Mouse (Mus musculus) ovary, postnatal 14 days (tissue): ENCODE measurements around the gene Abcg5.
A peak's percentile ranks its signal among the peaks of the same experiment; 100 is the strongest.

Experiments
- DNase-seq: peaks from one replicate; pipeline ENCODE4 v3.0.0; 2022; ENCODE audit warnings: low spot score

The Abcg5 gene

GRCm38 (mm10) chr17:84682734-84683717 lies at the start of gene Abcg5:
TSS of gene Abcg5 (minus strand) at chr17:84683011.
- no peak for DNase-seq

- no peak for DNase-seq
Measured at GRCm38 (mm10) chr17:84732612-84733011, 49.8 kb upstream of the Abcg5 start.

GRCm38 (mm10) chr17:84731361-84731760 lies 48.5 kb upstream of the Abcg5 start:
- DNase-seq = no peak

- no peak for DNase-seq
Measured at GRCm38 (mm10) chr17:84729140-84729539, 46.3 kb upstream of the Abcg5 start.

GRCm38 (mm10) chr17:84728201-84728911 lies 45.5 kb upstream of the Abcg5 start:
- DNase-seq = no peak

- DNase-seq = no peak
Measured at GRCm38 (mm10) chr17:84725163-84725562, 42.4 kb upstream of the Abcg5 start.

GRCm38 (mm10) chr17:84724028-84724427 lies 41.2 kb upstream of the Abcg5 start:
- no peak for DNase-seq

GRCm38 (mm10) chr17:84719105-84719504 lies 36.3 kb upstream of the Abcg5 start:
- DNase-seq = no peak

- DNase-seq = no peak
Measured at GRCm38 (mm10) chr17:84717416-84717815, 34.6 kb upstream of the Abcg5 start.

- no peak for DNase-seq
Measured at GRCm38 (mm10) chr17:84716252-84716872, 33.6 kb upstream of the Abcg5 start.

GRCm38 (mm10) chr17:84714930-84715329 lies 32.1 kb upstream of the Abcg5 start:
- DNase-seq = no peak

GRCm38 (mm10) chr17:84713563-84714164 lies 30.9 kb upstream of the Abcg5 start:
- no peak for DNase-seq

- DNase-seq = no peak
Measured at GRCm38 (mm10) chr17:84709403-84709851, 26.6 kb upstream of the Abcg5 start.

GRCm38 (mm10) chr17:84708818-84709217 lies 26.0 kb upstream of the Abcg5 start:
- DNase-seq = no peak

GRCm38 (mm10) chr17:84707407-84707806 lies 24.6 kb upstream of the Abcg5 start:
- DNase-seq = no peak

GRCm38 (mm10) chr17:84698727-84699126 lies 15.9 kb upstream of the Abcg5 start:
- peak; percentile 52 for DNase-seq

- no peak for DNase-seq
Measured at GRCm38 (mm10) chr17:84696537-84696936, 13.7 kb upstream of the Abcg5 start.

GRCm38 (mm10) chr17:84693741-84694140 lies 10.9 kb upstream of the Abcg5 start:
- no peak for DNase-seq

- DNase-seq = no peak
Measured at GRCm38 (mm10) chr17:84690111-84690510, 7.3 kb upstream of the Abcg5 start.

- no peak for DNase-seq
Measured at GRCm38 (mm10) chr17:84689316-84689715, 6.5 kb upstream of the Abcg5 start.

GRCm38 (mm10) chr17:84688834-84689233 lies 6.0 kb upstream of the Abcg5 start:
- no peak for DNase-seq

- DNase-seq = no peak
Measured at GRCm38 (mm10) chr17:84687994-84688393, 5.2 kb upstream of the Abcg5 start.
